Mouse (Mus musculus): Measurements from ENCODE around the gene Usp47.
"Not testable (repeated sequence)": the region's sequence is repeated elsewhere in the genome, so short reads cannot be mapped to it uniquely, and the experiment has no call there.

- not testable (repeated sequence) for TF ChIP-seq CTCF (IDR thresholded peaks at IDR 0.05; ENCODE audit: control insufficient read depth, insufficient read depth, insufficient read length); USF1 (IDR thresholded peaks at IDR 0.05; ENCODE audit: low read depth)
These were observed 71.6 kb downstream of the Usp47 start for GRCm38 (mm10) chr7:112094923-112095322.

Measured in C2C12 (cell line).